Mouse (Mus musculus) liver, embryonic 13.5 days (tissue): ENCODE measurements at regions not wholly inside any gene's neighbourhood (a gene's known extent, or its start where the extent isn't known, plus 50 kb on each side); places are given as distances from the start of the nearest gene placed in this dataset.

Experiments
- ATAC-seq: fragments of 200-750 bp; cut with Nextera tagmentation; 2 replicates; pipeline ENCODE4 v1.8.0; 2017; ENCODE audit warnings: low read depth, mild to moderate bottlenecking, moderate number of reproducible peaks, moderate library complexity
- DNase-seq: peaks from one replicate; pipeline ENCODE4 v3.0.0; 2022
- H3K27ac ChIP-seq: fragments of 300-500 bp; sonication (generic); 2 replicates; pipeline ENCODE4 v1.5.1; 2015; ENCODE audit warnings: moderate library complexity, mild to moderate bottlenecking, inconsistent platforms
- H3K27me3 ChIP-seq: fragments of 300-500 bp; sonication (generic); 2 replicates; pipeline ENCODE4 v1.6.1; 2015; ENCODE audit warnings: mild to moderate bottlenecking, inconsistent platforms
- H3K36me3 ChIP-seq: fragments of 300-500 bp; sonication (generic); 2 replicates; pipeline ENCODE4 v1.6.1; 2015; ENCODE audit warnings: mild to moderate bottlenecking, inconsistent platforms
- H3K4me1 ChIP-seq: fragments of 300-500 bp; sonication (generic); replicated peaks from 2 replicates; pipeline ENCODE4 v1.6.1; 2015; ENCODE audit warnings: inconsistent platforms
- H3K4me2 ChIP-seq: fragments of 300-500 bp; sonication (generic); 2 replicates; pipeline ENCODE4 v1.6.1; 2015; ENCODE audit warnings: inconsistent platforms, mild to moderate bottlenecking, moderate library complexity
- H3K4me3 ChIP-seq: fragments of 300-500 bp; sonication (generic); replicated peaks from 2 replicates; pipeline ENCODE4 v1.5.1; 2015; ENCODE audit warnings: mild to moderate bottlenecking, inconsistent platforms
- H3K9ac ChIP-seq: fragments of 300-500 bp; sonication (generic); 2 replicates; pipeline ENCODE4 v1.6.1; 2015; ENCODE audit warnings: mild to moderate bottlenecking, inconsistent platforms
- H3K9me3 ChIP-seq: fragments of 300-500 bp; sonication (generic); replicated peaks from 2 replicates; pipeline ENCODE4 v1.6.1; 2016; ENCODE audit warnings: inconsistent platforms
- WGBS: fragments of 180-500 bp; shearing (Covaris S2); methylation state at CpG from one replicate; pipeline ENCODE4 v1.1.7; 2015; ENCODE audit not compliant: insufficient replicate concordance; 5-methylcytosine and 5-hydroxymethylcytosine counted together

DNA sequence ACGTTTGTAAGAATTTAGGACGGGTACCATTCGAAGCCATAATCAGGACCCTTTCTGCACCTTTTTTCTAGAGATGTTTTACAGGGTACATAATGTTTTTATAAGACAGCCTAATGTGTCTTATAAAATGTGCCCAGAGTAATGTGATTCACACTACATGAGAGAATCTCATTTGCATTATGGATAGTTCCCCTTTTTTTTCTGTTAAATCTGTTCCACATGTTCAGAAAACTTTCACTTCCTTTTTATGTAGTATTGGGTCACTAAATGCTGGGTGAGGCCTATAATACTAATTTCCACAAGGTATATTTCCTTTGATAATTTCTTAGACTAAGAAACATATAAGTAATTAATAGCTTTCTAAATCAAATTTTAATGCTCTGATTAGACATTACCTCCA, 822.7 kb downstream of the Dnah5 start:
- H3K4me2 ChIP-seq = no peak overlapping the region
- no peak for DNase-seq
- no peaks in the 10 kb centered on the region for H3K36me3 ChIP-seq
- 66% methylated on average over 3 of the region's 3 CpGs for WGBS
- no peak overlapping the region for H3K4me3 ChIP-seq
- no peak overlapping the region for H3K27ac ChIP-seq
- H3K27me3 ChIP-seq = no peaks in the 10 kb centered on the region
- H3K4me1 ChIP-seq = no peaks in the 10 kb centered on the region
- H3K9me3 ChIP-seq = no peaks in the 10 kb centered on the region
- ATAC-seq = no peak
- H3K9ac ChIP-seq = no peak overlapping the region

DNA sequence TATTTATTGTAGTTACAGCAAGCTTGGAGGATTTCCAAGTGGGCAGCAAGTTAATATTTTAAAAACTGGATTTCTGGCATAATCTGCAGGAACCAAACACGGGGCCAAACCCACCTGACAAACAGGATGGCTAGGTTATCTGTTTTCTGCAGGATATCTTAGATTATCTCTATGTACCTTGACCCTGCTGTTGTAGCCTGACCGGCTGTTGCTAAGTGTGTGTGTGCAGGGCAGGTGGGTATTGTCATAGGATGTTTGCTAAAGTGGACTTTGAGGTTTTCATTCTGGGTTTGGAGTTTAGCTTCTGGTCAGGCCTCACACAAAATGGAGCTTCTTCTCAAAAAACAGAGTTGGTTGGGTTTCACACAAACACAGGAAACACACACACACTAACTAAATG, 835.4 kb downstream of the Dnah5 start:
- Histone ChIP-seq H3K9me3 (no peaks in the 10 kb centered on the region), H3K27me3 (no peaks in the 10 kb centered on the region), H3K27ac (no peak overlapping the region), H3K36me3 (no peaks in the 10 kb centered on the region), H3K4me3 (no peak overlapping the region), H3K9ac (no peak overlapping the region), H3K4me1 (no peaks in the 10 kb centered on the region), H3K4me2 (no peak overlapping the region)
- peak; percentile 74 for ATAC-seq
- DNase-seq = no peak
- 59% methylated on average over 2 of the region's 2 CpGs for WGBS

DNA sequence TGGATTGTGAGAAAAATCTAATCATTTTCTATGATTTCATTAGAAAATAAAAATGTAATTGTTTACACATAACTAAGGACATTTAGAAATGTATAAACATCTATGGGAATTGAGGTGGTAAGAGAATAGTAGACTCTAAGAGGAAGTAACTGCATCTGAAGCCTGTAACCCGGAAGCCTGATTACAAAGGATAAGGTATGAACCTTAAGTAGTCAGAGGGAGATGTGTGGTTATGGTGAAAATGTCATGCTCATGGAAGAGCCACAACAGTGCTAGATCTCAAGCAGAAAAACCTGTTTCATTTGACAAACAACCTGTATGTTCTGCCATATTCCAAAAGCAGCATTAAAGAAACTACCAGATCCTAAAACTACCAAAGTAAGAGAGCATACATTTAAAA, 847.6 kb downstream of the Dnah5 start:
- Histone ChIP-seq H3K4me1 (no peaks in the 10 kb centered on the region), H3K4me3 (no peak overlapping the region), H3K36me3 (no peaks in the 10 kb centered on the region), H3K27me3 (no peaks in the 10 kb centered on the region), H3K27ac (no peak overlapping the region), H3K9me3 (no peaks in the 10 kb centered on the region), H3K4me2 (no peak overlapping the region), H3K9ac (no peak overlapping the region)
- DNase-seq (no peak), ATAC-seq (no peak)
- WGBS = 24% methylated on average over 1 of the region's 1 CpGs

DNA sequence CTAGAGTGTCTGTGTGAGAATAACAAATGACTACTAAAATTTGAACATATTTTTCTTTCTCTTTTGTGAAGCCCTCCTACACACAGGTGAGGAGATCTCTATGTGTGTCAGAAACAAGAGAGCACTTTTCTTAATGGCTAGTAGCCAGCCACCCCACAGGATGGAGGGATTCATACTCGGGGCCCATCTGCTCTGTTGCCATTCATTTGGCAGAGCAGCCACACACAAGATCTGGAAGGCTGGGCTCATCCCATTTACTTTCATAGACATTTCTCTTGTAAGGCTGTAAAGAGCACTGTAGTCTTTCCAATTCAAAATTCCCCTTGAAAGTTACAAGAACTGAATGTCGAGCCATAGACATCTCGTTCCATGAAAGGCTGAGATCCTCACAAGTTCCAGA, 848.2 kb downstream of the Dnah5 start:
- 66% methylated on average over 3 of the region's 3 CpGs for WGBS
- H3K9ac ChIP-seq = no peak overlapping the region
- no peak for ATAC-seq

DNA sequence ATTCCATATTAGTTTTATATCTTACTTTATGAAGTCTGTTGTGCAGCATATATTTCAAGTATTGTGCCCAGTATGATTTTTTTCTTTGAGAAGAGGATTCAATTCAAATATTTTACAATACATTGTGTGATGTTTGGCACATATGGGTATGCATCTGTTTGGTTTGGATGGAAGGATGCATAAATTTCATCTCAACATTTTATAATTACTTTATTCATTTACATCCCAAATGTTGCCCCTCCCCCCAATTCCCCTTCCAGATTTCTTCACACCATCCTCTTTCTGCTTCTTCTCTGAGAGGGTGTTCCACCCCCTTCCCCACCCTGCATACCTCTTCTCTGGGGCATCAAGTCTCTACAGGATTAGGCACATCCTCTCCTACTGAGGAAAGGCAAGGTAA, 857.5 kb downstream of the Dnah5 start:
- no peak overlapping the region for H3K9ac ChIP-seq
- H3K27me3 ChIP-seq = no peaks in the 10 kb centered on the region
- H3K9me3 ChIP-seq = no peaks in the 10 kb centered on the region
- DNase-seq = no peak
- H3K4me1 ChIP-seq = no peaks in the 10 kb centered on the region
- H3K4me2 ChIP-seq = no peak overlapping the region
- H3K36me3 ChIP-seq = no peaks in the 10 kb centered on the region
- H3K27ac ChIP-seq = no peak overlapping the region
- ATAC-seq = no peak
- H3K4me3 ChIP-seq = no peak overlapping the region

More for the DNA sequence above, 848.2 kb downstream of the Dnah5 start:
- Histone ChIP-seq H3K4me3 (no peak overlapping the region), H3K9me3 (no peaks in the 10 kb centered on the region), H3K36me3 (no peaks in the 10 kb centered on the region), H3K4me2 (no peak overlapping the region), H3K27ac (no peak overlapping the region), H3K27me3 (no peaks in the 10 kb centered on the region), H3K4me1 (no peaks in the 10 kb centered on the region)
- DNase-seq = no peak

DNA sequence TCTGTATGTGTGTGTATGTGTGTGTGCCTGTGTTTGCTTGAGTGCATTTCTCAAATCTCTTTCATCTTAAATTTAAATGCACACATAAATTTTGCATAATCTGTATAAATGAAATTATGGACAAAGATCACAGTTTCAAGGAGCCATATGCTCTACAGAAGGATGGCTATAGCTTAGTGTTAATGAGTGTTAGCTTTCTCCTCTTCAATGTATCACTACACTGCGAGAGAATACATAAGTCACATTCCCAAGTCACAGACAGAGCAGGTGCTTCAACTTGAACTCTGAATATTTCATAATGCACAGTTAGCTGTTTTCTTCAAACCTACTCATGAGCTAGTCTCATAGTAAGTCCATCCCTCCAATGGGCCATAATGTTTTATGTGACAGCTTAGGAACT, 865.5 kb downstream of the Dnah5 start:
- H3K36me3 ChIP-seq = no peaks in the 10 kb centered on the region
- H3K27ac ChIP-seq = no peak overlapping the region
- H3K9me3 ChIP-seq = no peaks in the 10 kb centered on the region
- no peaks in the 10 kb centered on the region for H3K4me1 ChIP-seq
- H3K4me2 ChIP-seq = no peak overlapping the region
- DNase-seq (no peak), ATAC-seq (no peak)
- WGBS = 71% methylated on average over 1 of the region's 1 CpGs
- H3K27me3 ChIP-seq = no peaks in the 10 kb centered on the region
- H3K4me3 ChIP-seq = no peak overlapping the region
- no peak overlapping the region for H3K9ac ChIP-seq

DNA sequence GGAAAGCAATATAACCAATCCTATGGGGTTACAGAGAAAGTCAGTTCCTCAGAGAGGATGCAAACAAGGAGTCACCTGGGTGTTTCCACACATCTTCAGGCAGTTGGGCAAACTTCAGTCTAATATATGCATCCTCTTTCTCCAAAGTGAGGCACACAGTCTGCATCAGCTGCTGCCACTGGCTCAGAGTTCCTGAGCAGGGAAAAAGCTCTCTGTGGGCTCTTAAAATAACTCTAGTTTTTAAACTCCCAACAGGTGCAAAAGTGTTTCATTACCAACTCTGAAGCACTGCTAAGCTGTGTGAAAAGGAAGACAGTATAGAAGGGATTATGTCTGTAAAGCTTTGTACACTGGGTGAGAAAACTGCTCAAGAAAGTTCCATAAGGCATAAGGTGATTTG, 874.2 kb downstream of the Dnah5 start:
- DNase-seq (no peak), ATAC-seq (no peak)
- no peaks in the 10 kb centered on the region for H3K9me3 ChIP-seq
- H3K4me2 ChIP-seq = no peak overlapping the region
- no peak overlapping the region for H3K9ac ChIP-seq
- H3K4me3 ChIP-seq = no peak overlapping the region
- no peaks in the 10 kb centered on the region for H3K36me3 ChIP-seq
- H3K4me1 ChIP-seq = no peaks in the 10 kb centered on the region
- H3K27me3 ChIP-seq = no peaks in the 10 kb centered on the region
- H3K27ac ChIP-seq = no peak overlapping the region

DNA sequence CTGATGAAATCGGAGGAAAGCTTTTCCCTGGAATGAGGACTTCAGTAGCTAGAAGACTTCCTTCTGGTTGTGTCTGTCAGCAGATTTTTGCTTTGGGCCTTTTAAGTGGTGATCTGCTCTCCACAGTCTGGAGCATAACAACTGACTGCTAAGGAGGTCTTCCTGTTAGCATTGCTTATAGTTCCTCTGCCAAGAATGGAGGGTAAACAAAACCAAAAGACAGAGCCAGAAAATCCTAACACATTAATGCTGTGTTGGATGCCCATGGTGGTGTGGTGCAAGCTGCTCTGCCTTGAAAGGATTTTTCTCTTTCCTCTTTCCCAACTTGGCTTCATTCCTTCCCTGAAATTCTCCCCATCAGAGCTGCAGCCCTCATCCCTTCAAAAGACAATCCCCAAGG, 901.0 kb downstream of the Dnah5 start:
- Histone ChIP-seq H3K9ac (no peak overlapping the region), H3K4me2 (no peak overlapping the region), H3K9me3 (no peaks in the 10 kb centered on the region), H3K36me3 (no peaks in the 10 kb centered on the region), H3K27ac (no peak overlapping the region), H3K4me1 (no peaks in the 10 kb centered on the region), H3K27me3 (no peaks in the 10 kb centered on the region), H3K4me3 (no peak overlapping the region)
- ATAC-seq (no peak), DNase-seq (no peak)
- WGBS = 76% methylated on average over 1 of the region's 1 CpGs

DNA sequence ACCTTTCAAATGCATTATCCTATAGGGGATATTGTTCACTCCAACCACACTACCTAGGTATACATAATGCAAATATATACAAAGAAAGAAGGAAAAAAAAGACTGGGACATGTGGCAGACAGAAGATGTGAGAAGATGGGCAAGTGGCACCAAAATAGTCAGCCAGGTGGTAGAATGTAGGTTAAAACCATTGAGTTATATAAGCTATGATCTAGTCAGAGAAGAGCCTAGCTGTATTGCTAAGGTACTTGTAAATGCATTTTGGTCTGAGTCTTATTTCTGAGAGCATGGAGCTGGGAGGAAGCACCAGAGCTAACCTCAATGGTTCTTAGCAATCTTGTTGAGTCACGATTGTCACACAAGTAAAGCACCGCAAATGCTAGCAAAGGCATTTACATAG, 943.1 kb downstream of the Dnah5 start:
- Histone ChIP-seq H3K4me3 (no peak overlapping the region), H3K27me3 (no peaks in the 10 kb centered on the region), H3K27ac (no peak overlapping the region), H3K4me2 (no peak overlapping the region), H3K36me3 (no peaks in the 10 kb centered on the region), H3K9ac (no peak overlapping the region), H3K9me3 (no peaks in the 10 kb centered on the region), H3K4me1 (no peaks in the 10 kb centered on the region)
- DNase-seq (no peak), ATAC-seq (no peak)
- 68% methylated on average over 2 of the region's 2 CpGs for WGBS
